Mouse (Mus musculus) neural tube, embryonic 11.5 days (tissue): ENCODE measurements around the gene Crybg2. TPM values are rescaled to one million over a fixed set of nuclear protein-coding genes. Genes with fewer than 3 reads are reported as not detected.
A peak's percentile ranks its signal among the peaks of the same experiment; 100 is the strongest.

Source experiments
- ATAC-seq: fragments of 200-750 bp; cut with Nextera tagmentation; 2 replicates; pipeline ENCODE4 v1.8.0; 2017; ENCODE audit warnings: moderate number of reproducible peaks, mild to moderate bottlenecking, moderate TSS enrichment, moderate library complexity; ENCODE audit not compliant: insufficient read depth, low FRiP score, low TSS enrichment
- DNase-seq: peaks from one replicate; pipeline ENCODE4 v3.0.0-alpha.2; 2015; ENCODE audit warnings: low spot score
- H3K27ac ChIP-seq: fragments of 300-500 bp; sonication (generic); 2 replicates; pipeline ENCODE4 v1.5.1; 2014; ENCODE audit warnings: low read depth, mild to moderate bottlenecking, low read length
- H3K27me3 ChIP-seq: fragments of 300-500 bp; sonication (generic); 2 replicates; pipeline ENCODE4 v1.6.1; 2014; ENCODE audit warnings: mild to moderate bottlenecking, low read length, mixed read lengths; ENCODE audit not compliant: control insufficient read depth, insufficient read depth
- H3K36me3 ChIP-seq: fragments of 300-500 bp; sonication (generic); 2 replicates; pipeline ENCODE4 v1.6.1; 2014; ENCODE audit warnings: mild to moderate bottlenecking, low read length, moderate library complexity, mixed read lengths; ENCODE audit not compliant: control insufficient read depth, insufficient read depth
- H3K4me1 ChIP-seq: fragments of 300-500 bp; sonication (generic); 2 replicates; pipeline ENCODE4 v1.6.1; 2014; ENCODE audit warnings: low read length, mixed read lengths; ENCODE audit not compliant: control insufficient read depth, insufficient read depth
- H3K4me2 ChIP-seq: fragments of 300-500 bp; sonication (generic); 2 replicates; pipeline ENCODE4 v1.6.1; 2014; ENCODE audit warnings: low read depth, mild to moderate bottlenecking, moderate library complexity
- H3K4me3 ChIP-seq: fragments of 300-500 bp; sonication (generic); 2 replicates; pipeline ENCODE4 v1.5.1; 2014; ENCODE audit warnings: low read depth, low read length
- H3K9ac ChIP-seq: fragments of 300-500 bp; sonication (generic); 2 replicates; pipeline ENCODE4 v1.6.1; 2014; ENCODE audit warnings: mild to moderate bottlenecking, low read length
- H3K9me3 ChIP-seq: fragments of 300-500 bp; sonication (generic); 2 replicates; pipeline ENCODE4 v1.6.1; 2016; ENCODE audit warnings: low read length; ENCODE audit not compliant: control insufficient read depth
- WGBS: fragments of 180-500 bp; shearing (Covaris S2); extraction: QIAGEN DNeasy Blood & Tissue Kit; methylation state at CpG from one replicate; pipeline ENCODE4 v1.1.7; 2014; 5-methylcytosine and 5-hydroxymethylcytosine counted together
- polyA plus RNA-seq: library from polyadenylated mRNA; unstranded; fragments of >200 nt; fragmentation: Nextera tagmentation; extraction: Ambion mirVana; gene quantifications from 2 replicates; pipeline ENCODE4 v1.2.1, GENCODE M21; 2014

Gene Crybg2
- polyA plus RNA-seq, 1 experiment from 2014 or later = 0.53 TPM

- H3K4me2 ChIP-seq = no peak overlapping the region
- WGBS = 71% methylated on average over 5 of the region's 5 CpGs
- no peak for ATAC-seq
- H3K9me3 ChIP-seq = no peaks in the 10 kb centered on the region
- no peaks in the 10 kb centered on the region for H3K27me3 ChIP-seq
- no peak overlapping the region for H3K4me3 ChIP-seq
- no peak overlapping the region for H3K9ac ChIP-seq
- no peaks in the 10 kb centered on the region for H3K36me3 ChIP-seq
- DNase-seq = no peak
- H3K27ac ChIP-seq = no peak overlapping the region
- no peaks in the 10 kb centered on the region for H3K4me1 ChIP-seq
These were observed 58.4 kb downstream of the Crybg2 start for GRCm38 (mm10) chr4:134119042-134119441.

DNA sequence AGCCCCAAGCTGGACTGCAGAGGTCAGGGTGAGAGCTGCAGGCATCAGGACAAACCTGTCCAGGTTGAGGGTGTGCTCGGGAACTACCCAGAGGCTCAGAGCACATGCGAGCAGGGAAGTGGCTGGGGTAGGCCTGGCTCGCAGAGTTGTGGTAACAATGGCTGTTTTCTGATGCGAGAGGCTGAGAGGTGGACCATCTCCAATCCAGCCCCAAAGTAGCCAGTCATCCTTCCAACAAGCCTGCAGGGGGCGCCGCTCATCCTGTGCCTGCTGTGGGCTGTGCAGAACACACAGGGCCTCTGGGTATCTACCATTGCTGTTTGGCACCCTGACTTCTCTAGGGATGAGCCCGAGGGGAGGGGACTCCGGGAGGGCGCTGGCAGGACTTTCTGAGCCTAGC, 59.0 kb downstream of the Crybg2 start:
- no peaks in the 10 kb centered on the region for H3K36me3 ChIP-seq
- ATAC-seq = no peak
- WGBS = 64% methylated on average over 9 of the region's 9 CpGs
- H3K27ac ChIP-seq = no peak overlapping the region
- H3K9ac ChIP-seq = no peak overlapping the region
- H3K4me3 ChIP-seq = no peak overlapping the region
- no peaks in the 10 kb centered on the region for H3K9me3 ChIP-seq
- H3K27me3 ChIP-seq = no peaks in the 10 kb centered on the region
- no peaks in the 10 kb centered on the region for H3K4me1 ChIP-seq
- no peak overlapping the region for H3K4me2 ChIP-seq
- peak; percentile 36 for DNase-seq

- Histone ChIP-seq H3K4me1 (no peaks in the 10 kb centered on the region), H3K36me3 (no peaks in the 10 kb centered on the region), H3K4me3 (no peak overlapping the region), H3K9me3 (no peaks in the 10 kb centered on the region), H3K27ac (no peak overlapping the region), H3K9ac (no peak overlapping the region), H3K27me3 (no peaks in the 10 kb centered on the region), H3K4me2 (no peak overlapping the region)
- 87% methylated on average over 6 of the region's 6 CpGs for WGBS
- no peak for ATAC-seq
- DNase-seq = no peak
These were observed 59.7 kb downstream of the Crybg2 start for GRCm38 (mm10) chr4:134120192-134120805.

- no peaks in the 10 kb centered on the region for H3K27me3 ChIP-seq
- no peak overlapping the region for H3K4me3 ChIP-seq
- H3K27ac ChIP-seq = no peak overlapping the region
- no peaks in the 10 kb centered on the region for H3K9me3 ChIP-seq
- no peak overlapping the region for H3K9ac ChIP-seq
- ATAC-seq = no peak
- no peak overlapping the region for H3K4me2 ChIP-seq
- WGBS = 87% methylated on average over 4 of the region's 4 CpGs
- no peak for DNase-seq
- H3K36me3 ChIP-seq = no peaks in the 10 kb centered on the region
- no peaks in the 10 kb centered on the region for H3K4me1 ChIP-seq
These were observed 60.3 kb downstream of the Crybg2 start for GRCm38 (mm10) chr4:134120916-134121315.

DNA sequence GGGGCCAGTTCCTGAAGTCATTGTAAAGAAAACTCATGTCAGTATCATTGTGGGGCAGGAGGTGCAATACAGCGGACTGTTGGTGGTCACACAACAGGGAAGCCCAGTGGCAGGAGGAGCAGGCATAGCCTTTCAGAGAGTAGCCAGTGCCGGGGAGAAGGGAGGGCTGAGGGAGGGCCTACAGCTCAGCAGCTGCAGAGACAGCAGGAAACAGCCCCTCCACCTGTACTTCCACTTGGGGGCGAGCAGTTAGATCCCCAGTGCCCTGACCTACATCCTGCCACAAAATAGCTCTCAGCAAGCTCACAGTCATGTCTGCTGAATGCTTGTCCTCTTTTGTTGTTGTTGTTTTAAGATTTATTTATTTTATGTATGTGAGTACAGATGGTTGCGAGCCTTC, 61.0 kb downstream of the Crybg2 start:
- no peaks in the 10 kb centered on the region for H3K36me3 ChIP-seq

DNA sequence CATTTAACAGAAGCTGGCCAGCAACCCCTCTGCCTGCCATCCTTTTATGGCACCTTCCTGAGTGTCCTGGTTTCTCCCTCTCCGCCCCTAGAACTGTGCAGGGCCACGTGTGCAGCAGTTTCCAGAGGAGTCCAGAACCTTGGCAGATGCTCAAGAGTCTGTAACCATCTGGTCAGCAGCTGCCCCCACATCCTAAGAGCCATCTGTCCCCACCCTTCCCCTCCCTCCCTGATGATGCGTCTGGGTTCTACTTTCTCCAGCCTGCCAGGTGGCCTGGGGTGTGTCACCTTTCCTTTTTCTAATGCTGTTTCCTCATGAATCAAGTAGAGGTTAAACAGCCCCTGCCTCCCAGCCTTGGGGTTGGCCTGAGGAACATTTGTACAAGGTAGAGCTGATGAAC, 61.7 kb downstream of the Crybg2 start:
- ATAC-seq (no peak), DNase-seq (no peak)
- no peak overlapping the region for H3K4me3 ChIP-seq
- H3K36me3 ChIP-seq = no peaks in the 10 kb centered on the region
- H3K9ac ChIP-seq = no peak overlapping the region
- H3K4me2 ChIP-seq = no peak overlapping the region
- no peaks in the 10 kb centered on the region for H3K9me3 ChIP-seq
- H3K4me1 ChIP-seq = peaks cover 2% of the 10 kb centered on the region; the same call in 1 of the 2 replicates
- no peaks in the 10 kb centered on the region for H3K27me3 ChIP-seq
- no peak overlapping the region for H3K27ac ChIP-seq
- WGBS = 34% methylated on average over 3 of the region's 3 CpGs

More for the DNA sequence above, 61.0 kb downstream of the Crybg2 start:
- Histone ChIP-seq H3K27me3 (no peaks in the 10 kb centered on the region), H3K4me1 (no peaks in the 10 kb centered on the region), H3K27ac (no peak overlapping the region), H3K9ac (no peak overlapping the region), H3K9me3 (no peaks in the 10 kb centered on the region), H3K4me2 (no peak overlapping the region), H3K4me3 (no peak overlapping the region)
- 41% methylated on average over 4 of the region's 4 CpGs for WGBS
- DNase-seq (no peak), ATAC-seq (no peak)

GRCm38 (mm10) chr4:134123147-134123546, 62.5 kb downstream of the Crybg2 start:
- Histone ChIP-seq H3K36me3 (no peaks in the 10 kb centered on the region), H3K27ac (no peak overlapping the region), H3K27me3 (no peaks in the 10 kb centered on the region), H3K4me2 (no peak overlapping the region), H3K9ac (no peak overlapping the region), H3K9me3 (no peaks in the 10 kb centered on the region), H3K4me1 (peaks cover 10% of the 10 kb centered on the region), H3K4me3 (no peak overlapping the region)
- WGBS = 95% methylated on average over 6 of the region's 6 CpGs
- ATAC-seq (no peak), DNase-seq (no peak)

GRCm38 (mm10) chr4:134123680-134124551, 63.3 kb downstream of the Crybg2 start:
- H3K4me2 ChIP-seq = no peak overlapping the region
- no peak overlapping the region for H3K4me3 ChIP-seq
- no peaks in the 10 kb centered on the region for H3K9me3 ChIP-seq
- H3K27me3 ChIP-seq = no peaks in the 10 kb centered on the region
- H3K27ac ChIP-seq = no peak overlapping the region
- ATAC-seq = no peak
- WGBS = 25% methylated on average over 17 of the region's 17 CpGs
- H3K36me3 ChIP-seq = no peaks in the 10 kb centered on the region
- peaks cover 10% of the 10 kb centered on the region for H3K4me1 ChIP-seq
- H3K9ac ChIP-seq = no peak overlapping the region
- DNase-seq = peak; percentile 62
